Mouse (Mus musculus) heart, adult 2 months (tissue): ENCODE measurements around the gene Arl8b.

Experiments
- CTCF ChIP-seq: fragments of 200-600 bp; IDR thresholded peaks from 2 replicates; pipeline ENCODE4 v1.8.1; 2022; ENCODE audit warnings: antibody characterized with exemption, mild to moderate bottlenecking, moderate library complexity
- POLR2A ChIP-seq: fragments of 200-500 bp; IDR thresholded peaks from 2 replicates; pipeline ENCODE4 v1.6.1; 2011; ENCODE audit warnings: mild to moderate bottlenecking, low read depth, low read length, control low read depth; ENCODE audit not compliant: insufficient read depth

GRCm38 (mm10) chr6:108770880-108771279 is 12.0 kb upstream of the Arl8b start:
- TF ChIP-seq CTCF (no peak), POLR2A (no peak)
